Mouse (Mus musculus) olfactory bulb, adult 2 months (tissue): ENCODE measurements around the gene Ism2.

Experiments used
- CTCF ChIP-seq: fragments of 200-500 bp; IDR thresholded peaks from 2 replicates; pipeline ENCODE4 v1.5.1; 2012; ENCODE audit warnings: low read depth, mild to moderate bottlenecking, low read length, moderate library complexity; ENCODE audit not compliant: insufficient read depth
- POLR2A ChIP-seq: fragments of 200-500 bp; IDR thresholded peaks from 2 replicates; pipeline ENCODE4 v1.6.1; 2012; ENCODE audit warnings: mild to moderate bottlenecking, low read depth, low read length, moderate library complexity; ENCODE audit not compliant: insufficient read depth

DNA sequence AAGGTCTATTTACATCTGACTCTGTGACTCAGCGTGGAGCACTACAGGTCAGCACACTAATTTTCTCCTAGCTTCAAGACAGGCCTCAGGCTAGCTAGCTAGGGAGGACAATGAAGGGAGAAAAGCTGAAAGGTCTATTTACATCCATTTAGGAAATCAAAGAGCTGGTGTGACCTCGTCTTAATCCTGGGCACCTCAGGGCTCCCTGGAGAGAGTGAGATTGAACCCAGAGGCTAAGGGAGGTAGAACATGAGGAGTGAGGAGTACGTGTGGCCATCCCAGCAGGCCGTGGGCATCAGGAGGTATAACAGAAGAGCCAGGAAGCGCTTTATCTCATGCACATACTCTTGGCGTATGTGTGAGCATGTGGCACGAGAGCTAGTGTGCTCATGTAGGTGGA is 15.8 kb downstream of the Ism2 start:
- TF ChIP-seq CTCF (no peak), POLR2A (no peak)
